Mouse (Mus musculus) forebrain, embryonic 10.5 days (tissue): ENCODE measurements around the gene Sgms1. TPM values are rescaled to one million over a fixed set of nuclear protein-coding genes. Genes with fewer than 3 reads are reported as not detected.
"Not testable (repeated sequence)": the region's sequence is repeated elsewhere in the genome, so short reads cannot be mapped to it uniquely, and the experiment has no call there.

Source experiments
- DNase-seq: peaks from one replicate; pipeline ENCODE4 v3.0.0-alpha.2; 2017; ENCODE audit warnings: low spot score; ENCODE audit errors: extremely low spot score
- H3K27ac ChIP-seq: fragments of 300-500 bp; sonication (generic); 2 replicates; pipeline ENCODE4 v1.5.1; 2016; ENCODE audit warnings: mild to moderate bottlenecking
- H3K27me3 ChIP-seq: fragments of 300-500 bp; sonication (generic); 2 replicates; pipeline ENCODE4 v1.6.1; 2016; ENCODE audit warnings: mild to moderate bottlenecking; ENCODE audit not compliant: poor library complexity, severe bottlenecking
- H3K36me3 ChIP-seq: fragments of 300-500 bp; sonication (generic); replicated peaks from 2 replicates; pipeline ENCODE4 v1.6.1; 2016; ENCODE audit warnings: mild to moderate bottlenecking, moderate library complexity
- H3K4me1 ChIP-seq: fragments of 300-500 bp; sonication (generic); 2 replicates; pipeline ENCODE4 v1.6.1; 2016
- H3K4me3 ChIP-seq: fragments of 300-500 bp; sonication (generic); 2 replicates; pipeline ENCODE4 v1.5.1; 2016; ENCODE audit warnings: mild to moderate bottlenecking, moderate library complexity
- H3K9me3 ChIP-seq: fragments of 300-500 bp; sonication (generic); 2 replicates; pipeline ENCODE4 v1.6.1; 2016; ENCODE audit warnings: mild to moderate bottlenecking, moderate library complexity
- WGBS: fragments of 180-500 bp; shearing (Covaris S2); methylation state at CpG from one replicate; pipeline ENCODE4 v1.1.7; 2016; 5-methylcytosine and 5-hydroxymethylcytosine counted together
- polyA plus RNA-seq: library from polyadenylated mRNA; unstranded; fragments of >200 nt; fragmentation: Nextera tagmentation; extraction: Ambion mirVana; gene quantifications from 2 replicates; pipeline ENCODE4 v1.2.1, GENCODE M21; 2016

The Sgms1 gene
- polyA plus RNA-seq, 1 experiment from 2014 or later, result 15.1 TPM

- H3K4me1 ChIP-seq, result peaks cover 35% of the 10 kb centered on the region
- WGBS, result 63% methylated on average over 4 of the region's 4 CpGs
- DNase-seq, result no peak
Measured at GRCm38 (mm10) chr19:32326621-32327021, 62.9 kb downstream of the Sgms1 start.

GRCm38 (mm10) chr19:32326156-32326555 is 63.4 kb downstream of the Sgms1 start:
- H3K4me3 ChIP-seq, result no peak overlapping the region
- no peaks in the 10 kb centered on the region for H3K9me3 ChIP-seq
- no peaks in the 10 kb centered on the region for H3K36me3 ChIP-seq
- H3K27me3 ChIP-seq, result peaks cover 33% of the 10 kb centered on the region
- no peak overlapping the region for H3K27ac ChIP-seq
- WGBS, result 83% methylated on average over 3 of the region's 3 CpGs
- no peak for DNase-seq
- H3K4me1 ChIP-seq, result peaks cover 37% of the 10 kb centered on the region

More at GRCm38 (mm10) chr19:32326621-32327021, 62.9 kb downstream of the Sgms1 start:
- no peaks in the 10 kb centered on the region for H3K9me3 ChIP-seq
- H3K27ac ChIP-seq, result no peak overlapping the region
- H3K27me3 ChIP-seq, result peaks cover 28% of the 10 kb centered on the region
- H3K36me3 ChIP-seq, result no peaks in the 10 kb centered on the region
- H3K4me3 ChIP-seq, result no peak overlapping the region

- Histone ChIP-seq H3K4me3 (no peak overlapping the region), H3K9me3 (no peaks in the 10 kb centered on the region), H3K27ac (no peak overlapping the region), H3K27me3 (peaks cover 42% of the 10 kb centered on the region), H3K4me1 (peaks cover 46% of the 10 kb centered on the region), H3K36me3 (no peaks in the 10 kb centered on the region)
- 72% methylated on average over 10 of the region's 10 CpGs for WGBS
- DNase-seq, result no peak
Measured at GRCm38 (mm10) chr19:32325100-32325768, 64.3 kb downstream of the Sgms1 start.

GRCm38 (mm10) chr19:32324550-32324949 is 65.0 kb downstream of the Sgms1 start:
- WGBS, result 73% methylated on average over 1 of the region's 1 CpGs
- Histone ChIP-seq H3K9me3 (no peaks in the 10 kb centered on the region), H3K27ac (no peak overlapping the region), H3K4me3 (no peak overlapping the region), H3K36me3 (no peaks in the 10 kb centered on the region), H3K27me3 (peaks cover 46% of the 10 kb centered on the region), H3K4me1 (peaks cover 53% of the 10 kb centered on the region)
- no peak for DNase-seq

- no peak for DNase-seq
- no peak overlapping the region for H3K27ac ChIP-seq
- H3K4me3 ChIP-seq, result no peak overlapping the region
- H3K4me1 ChIP-seq, result peaks cover 64% of the 10 kb centered on the region
- WGBS, result 85% methylated on average over 11 of the region's 11 CpGs
- no peaks in the 10 kb centered on the region for H3K9me3 ChIP-seq
- peaks cover 52% of the 10 kb centered on the region for H3K27me3 ChIP-seq
- H3K36me3 ChIP-seq, result no peaks in the 10 kb centered on the region
Measured at GRCm38 (mm10) chr19:32323070-32323469, 66.4 kb downstream of the Sgms1 start.

- Histone ChIP-seq H3K4me1 (peaks cover 64% of the 10 kb centered on the region), H3K27me3 (peaks cover 58% of the 10 kb centered on the region), H3K36me3 (no peaks in the 10 kb centered on the region), H3K9me3 (no peaks in the 10 kb centered on the region), H3K4me3 (no peak overlapping the region), H3K27ac (peak overlapping the region; percentile 40; the same call in 1 of the 2 replicates)
- WGBS, result 27% methylated on average over 3 of the region's 3 CpGs
- no peak for DNase-seq
Measured at GRCm38 (mm10) chr19:32322429-32323035, 67.0 kb downstream of the Sgms1 start.

GRCm38 (mm10) chr19:32320366-32320666 is 69.2 kb downstream of the Sgms1 start:
- H3K27ac ChIP-seq, result no peak overlapping the region
- DNase-seq, result peak; percentile 26
- peaks cover 80% of the 10 kb centered on the region for H3K27me3 ChIP-seq
- H3K9me3 ChIP-seq, result no peaks in the 10 kb centered on the region
- H3K4me1 ChIP-seq, result peaks cover 54% of the 10 kb centered on the region
- no peaks in the 10 kb centered on the region for H3K36me3 ChIP-seq
- no peak overlapping the region for H3K4me3 ChIP-seq
- WGBS, result 48% methylated on average over 4 of the region's 4 CpGs

- Histone ChIP-seq H3K27ac (no peak overlapping the region), H3K9me3 (no peaks in the 10 kb centered on the region), H3K36me3 (no peaks in the 10 kb centered on the region), H3K27me3 (peaks cover 86% of the 10 kb centered on the region), H3K4me1 (peaks cover 49% of the 10 kb centered on the region), H3K4me3 (no peak overlapping the region)
- DNase-seq, result no peak
- 56% methylated on average over 12 of the region's 12 CpGs for WGBS
Measured at GRCm38 (mm10) chr19:32319531-32320365, 69.8 kb downstream of the Sgms1 start.

GRCm38 (mm10) chr19:32319057-32319456 is 70.5 kb downstream of the Sgms1 start:
- 46% methylated on average over 1 of the region's 1 CpGs for WGBS
- Histone ChIP-seq H3K27ac (no peak overlapping the region), H3K27me3 (peaks cover 88% of the 10 kb centered on the region), H3K4me1 (peaks cover 46% of the 10 kb centered on the region), H3K9me3 (no peaks in the 10 kb centered on the region), H3K36me3 (no peaks in the 10 kb centered on the region), H3K4me3 (no peak overlapping the region)
- DNase-seq, result no peak

- H3K9me3 ChIP-seq, H3K36me3 ChIP-seq, DNase-seq, H3K4me3 ChIP-seq, H3K27ac ChIP-seq: not testable (repeated sequence)
- WGBS, result 96% methylated on average over 1 of the region's 1 CpGs
- Histone ChIP-seq H3K4me1 (peaks cover 36% of the 10 kb centered on the region), H3K27me3 (peaks cover 80% of the 10 kb centered on the region)
Measured at GRCm38 (mm10) chr19:32317347-32317746, 72.2 kb downstream of the Sgms1 start.

- Histone ChIP-seq H3K36me3 (no peaks in the 10 kb centered on the region), H3K4me3 (no peak overlapping the region), H3K27me3 (peaks cover 51% of the 10 kb centered on the region), H3K4me1 (no peaks in the 10 kb centered on the region), H3K27ac (no peak overlapping the region), H3K9me3 (no peaks in the 10 kb centered on the region)
- WGBS, result 96% methylated on average over 4 of the region's 4 CpGs
- DNase-seq, result no peak
Measured at GRCm38 (mm10) chr19:32313304-32313703, 76.2 kb downstream of the Sgms1 start.

GRCm38 (mm10) chr19:32311762-32312161 is 77.8 kb downstream of the Sgms1 start:
- WGBS, result 89% methylated on average over 5 of the region's 5 CpGs
- Histone ChIP-seq H3K4me1 (no peaks in the 10 kb centered on the region), H3K27me3 (peaks cover 35% of the 10 kb centered on the region), H3K4me3 (no peak overlapping the region), H3K36me3 (no peaks in the 10 kb centered on the region), H3K9me3 (no peaks in the 10 kb centered on the region), H3K27ac (no peak overlapping the region)
- DNase-seq, result no peak

- Histone ChIP-seq H3K4me1 (no peaks in the 10 kb centered on the region), H3K9me3 (no peaks in the 10 kb centered on the region), H3K36me3 (no peaks in the 10 kb centered on the region), H3K4me3 (no peak overlapping the region), H3K27ac (no peak overlapping the region), H3K27me3 (peaks cover 28% of the 10 kb centered on the region)
- WGBS, result 98% methylated on average over 3 of the region's 3 CpGs
- no peak for DNase-seq
Measured at GRCm38 (mm10) chr19:32311063-32311462, 78.5 kb downstream of the Sgms1 start.
